Mouse (Mus musculus) T-helper 17 cell (primary cell): Measurements from ENCODE around the gene Mfsd14b.

ENCODE experiments used
- in situ Hi-C, 2 experiments: fragments of 300-600 bp; cut with MboI, MseI; formaldehyde crosslinking; loops; 1 replicate in 1 of 2; 2 replicates in 1 of 2; pipeline ENCODE4 v1.15.1; 2025; ENCODE audit warnings: high pct_unique_total_duplicates in 2 of 2

Mfsd14b gene

GRCm38 (mm10) chr13:65112459-65113110, at the start of gene Mfsd14b:
Gene Mfsd14b, minus strand, starts transcription at chr13:65112975.
- in situ Hi-C loops, result loop anchor here (5.0 to 25.0 kb wide), 4 partner anchors 162 to 950 kb away; partner anchors contain the start of genes Aaed1 (in 2 of the 2), Zfp369 (in 2 of the 2), Habp4 (in 1 of the 2) and Zfp367 (in 1 of the 2)

GRCm38 (mm10) chr13:65149940-65150339, 37.2 kb upstream of the Mfsd14b start, which contains the start of gene Olfr466:
Gene Olfr466, plus strand, starts transcription at chr13:65150240.
- in situ Hi-C loops, result no loop called here

- in situ Hi-C loops, result no loop called here
Observed at GRCm38 (mm10) chr13:65137789-65138188, 25.0 kb upstream of the Mfsd14b start, which contains the start of gene Olfr465-ps1. Gene Olfr465-ps1, plus strand, starts transcription at chr13:65138089.

- in situ Hi-C loops, result loop anchor here in 1 of 2 experiments (5.0 kb wide), 1 partner anchor 685 kb away; no protein-coding TSS in a partner anchor
Observed at GRCm38 (mm10) chr13:65127063-65127847, 14.5 kb upstream of the Mfsd14b start.

- in situ Hi-C loops, result loop anchor here (25.0 kb wide), 2 partner anchors 810 to 960 kb away; partner anchors contain the start of genes Aaed1 (in 2 of the 2), Habp4 (in 1 of the 2) and Zfp367 (in 1 of the 2)
Observed at GRCm38 (mm10) chr13:65122111-65122510, 9.3 kb upstream of the Mfsd14b start.

- in situ Hi-C loops, result loop anchor here (25.0 kb wide), 2 partner anchors 809 to 959 kb away; partner anchors contain the start of genes Aaed1 (in 2 of the 2), Habp4 (in 1 of the 2) and Zfp367 (in 1 of the 2)
Observed at GRCm38 (mm10) chr13:65120984-65121383, 8.2 kb upstream of the Mfsd14b start.

GRCm38 (mm10) chr13:65113239-65113638, 464 bp upstream of the Mfsd14b start:
- in situ Hi-C loops, result loop anchor here (5.0 to 25.0 kb wide), 4 partner anchors 162 to 951 kb away; partner anchors contain the start of genes Aaed1 (in 2 of the 2), Zfp369 (in 2 of the 2), Habp4 (in 1 of the 2) and Zfp367 (in 1 of the 2)

- in situ Hi-C loops, result loop anchor here (5.0 to 25.0 kb wide), 4 partner anchors 163 to 950 kb away; partner anchors contain the start of genes Aaed1 (in 2 of the 2), Zfp369 (in 2 of the 2), Habp4 (in 1 of the 2) and Zfp367 (in 1 of the 2)
Observed at GRCm38 (mm10) chr13:65111961-65112360, 814 bp downstream of the Mfsd14b start.

- in situ Hi-C loops, result loop anchor here (5.0 to 25.0 kb wide), 3 partner anchors 136 to 939 kb away; partner anchors contain the start of genes Aaed1 (in 2 of the 2), Habp4 (in 1 of the 2) and Zfp367 (in 1 of the 2)
Observed at GRCm38 (mm10) chr13:65101232-65101631, 11.5 kb downstream of the Mfsd14b start.

GRCm38 (mm10) chr13:65100678-65101077, 12.1 kb downstream of the Mfsd14b start:
- in situ Hi-C loops, result loop anchor here (5.0 to 25.0 kb wide), 3 partner anchors 137 to 938 kb away; partner anchors contain the start of genes Aaed1 (in 2 of the 2), Habp4 (in 1 of the 2) and Zfp367 (in 1 of the 2)

GRCm38 (mm10) chr13:65097018-65097417, 15.8 kb downstream of the Mfsd14b start:
- in situ Hi-C loops, result no loop called here

- in situ Hi-C loops, result no loop called here
Observed at GRCm38 (mm10) chr13:65095923-65096322, 16.9 kb downstream of the Mfsd14b start.

GRCm38 (mm10) chr13:65069969-65070368, 42.8 kb downstream of the Mfsd14b start:
- in situ Hi-C loops, result loop anchor here in 1 of 2 experiments (10.0 kb wide), 1 partner anchor 585 kb away; no protein-coding TSS in a partner anchor

GRCm38 (mm10) chr13:65052660-65053059, 60.1 kb downstream of the Mfsd14b start, which contains the start of gene Prss47:
Gene Prss47, minus strand, starts transcription at chr13:65052760.
- in situ Hi-C loops, result no loop called here

GRCm38 (mm10) chr13:65035057-65035456, 77.7 kb downstream of the Mfsd14b start:
- in situ Hi-C loops, result no loop called here

GRCm38 (mm10) chr13:65032758-65033157, 80.0 kb downstream of the Mfsd14b start, which contains the start of gene Spata31d1c:
Gene Spata31d1c, plus strand, starts transcription at chr13:65033058.
- in situ Hi-C loops, result no loop called here
